Mouse (Mus musculus): ENCODE results near the gene Zg16. TPM values are rescaled to one million over a fixed set of nuclear protein-coding genes. Genes with fewer than 3 reads are reported as not detected.

The Zg16 gene
- polyA plus RNA-seq, 1 experiment from 2014 or later: not detected

- no peak overlapping the region for H3K27ac ChIP-seq
- 75% methylated on average over 11 of the region's 11 CpGs for WGBS
- ATAC-seq (replicated peaks; ENCODE audit: low FRiP score): no peak
These were observed 27.8 kb upstream of the Zg16 start for GRCm38 (mm10) chr7:127114920-127115319.

GRCm38 (mm10) chr7:127113614-127114259, 26.6 kb upstream of the Zg16 start:
- WGBS: 50% methylated on average over 11 of the region's 12 CpGs
- Histone ChIP-seq H3K36me3 (no peaks in the 10 kb centered on the region), H3K4me2 (0 out of 2 replicates have a peak overlapping the region, but pooled peaks have one; percentile 12), H3K4me1 (peaks cover 46% of the 10 kb centered on the region), H3K27ac (peak overlapping the region; percentile 82), H3K9ac (no peak overlapping the region), H3K4me3 (replicated peaks) (no peak overlapping the region), H3K27me3 (no peaks in the 10 kb centered on the region), H3K9me3 (replicated peaks) (no peaks in the 10 kb centered on the region)
- 0 out of 2 replicates have a peak, but pooled peaks have one; percentile 44 for ATAC-seq (replicated peaks; ENCODE audit: low FRiP score)

More at GRCm38 (mm10) chr7:127114920-127115319, 27.8 kb upstream of the Zg16 start:
- H3K36me3 ChIP-seq: no peaks in the 10 kb centered on the region
- H3K27me3 ChIP-seq: peaks cover 3% of the 10 kb centered on the region; the same call in 1 of the 2 replicates
- H3K9me3 ChIP-seq (replicated peaks): no peaks in the 10 kb centered on the region
- peaks cover 48% of the 10 kb centered on the region for H3K4me1 ChIP-seq
- H3K4me2 ChIP-seq: no peak overlapping the region
- no peak overlapping the region for H3K4me3 ChIP-seq (replicated peaks)
- no peak overlapping the region for H3K9ac ChIP-seq

GRCm38 (mm10) chr7:127112921-127113597, 25.9 kb upstream of the Zg16 start:
- no peak overlapping the region for H3K9ac ChIP-seq
- H3K27ac ChIP-seq: peak overlapping the region; percentile 82; the same call in 1 of the 2 replicates
- H3K9me3 ChIP-seq (replicated peaks): no peaks in the 10 kb centered on the region
- H3K36me3 ChIP-seq: no peaks in the 10 kb centered on the region
- H3K4me3 ChIP-seq (replicated peaks): no peak overlapping the region
- peaks cover 39% of the 10 kb centered on the region for H3K4me1 ChIP-seq
- no peaks in the 10 kb centered on the region for H3K27me3 ChIP-seq
- H3K4me2 ChIP-seq: no peak overlapping the region
- WGBS: 35% methylated on average over 9 of the region's 9 CpGs
- no peak for ATAC-seq (replicated peaks; ENCODE audit: low FRiP score)

- ATAC-seq (replicated peaks; ENCODE audit: low FRiP score): no peak
- 75% methylated on average over 12 of the region's 12 CpGs for WGBS
- no peaks in the 10 kb centered on the region for H3K36me3 ChIP-seq
These were observed 25.2 kb upstream of the Zg16 start for GRCm38 (mm10) chr7:127112251-127112841.

GRCm38 (mm10) chr7:127111461-127111860, 24.3 kb upstream of the Zg16 start:
- Histone ChIP-seq H3K27me3 (no peaks in the 10 kb centered on the region), H3K9me3 (replicated peaks) (no peaks in the 10 kb centered on the region), H3K27ac (no peak overlapping the region), H3K9ac (no peak overlapping the region), H3K4me1 (peaks cover 27% of the 10 kb centered on the region), H3K4me2 (no peak overlapping the region), H3K36me3 (no peaks in the 10 kb centered on the region), H3K4me3 (replicated peaks) (no peak overlapping the region)
- 46% methylated on average over 6 of the region's 6 CpGs for WGBS
- no peak for ATAC-seq (replicated peaks; ENCODE audit: low FRiP score)

More at GRCm38 (mm10) chr7:127112251-127112841, 25.2 kb upstream of the Zg16 start:
- Histone ChIP-seq H3K4me2 (no peak overlapping the region), H3K4me1 (peaks cover 33% of the 10 kb centered on the region), H3K9ac (no peak overlapping the region), H3K27ac (no peak overlapping the region), H3K9me3 (replicated peaks) (no peaks in the 10 kb centered on the region), H3K27me3 (no peaks in the 10 kb centered on the region), H3K4me3 (replicated peaks) (no peak overlapping the region)

- Histone ChIP-seq H3K27me3 (no peaks in the 10 kb centered on the region), H3K36me3 (no peaks in the 10 kb centered on the region), H3K9ac (no peak overlapping the region), H3K4me2 (no peak overlapping the region), H3K4me1 (peaks cover 20% of the 10 kb centered on the region), H3K9me3 (replicated peaks) (no peaks in the 10 kb centered on the region), H3K27ac (no peak overlapping the region), H3K4me3 (replicated peaks) (no peak overlapping the region)
- ATAC-seq (replicated peaks; ENCODE audit: low FRiP score): no peak
- WGBS: 46% methylated on average over 18 of the region's 18 CpGs
These were observed 23.3 kb upstream of the Zg16 start for GRCm38 (mm10) chr7:127110239-127111007.

GRCm38 (mm10) chr7:127105551-127105950, 18.4 kb upstream of the Zg16 start:
- WGBS: 75% methylated on average over 7 of the region's 7 CpGs
- no peaks in the 10 kb centered on the region for H3K36me3 ChIP-seq
- no peaks in the 10 kb centered on the region for H3K9me3 ChIP-seq (replicated peaks)
- H3K4me2 ChIP-seq: no peak overlapping the region
- H3K27me3 ChIP-seq: no peaks in the 10 kb centered on the region
- no peak overlapping the region for H3K4me3 ChIP-seq (replicated peaks)
- H3K9ac ChIP-seq: no peak overlapping the region
- H3K27ac ChIP-seq: no peak overlapping the region
- peaks cover 10% of the 10 kb centered on the region for H3K4me1 ChIP-seq
- ATAC-seq (replicated peaks; ENCODE audit: low FRiP score): no peak

- whole genome bisulfite sequencing: 12% methylated on average over 17 of the region's 17 CpGs
- H3K4me2 ChIP-seq: peak overlapping the region; percentile 60
These were observed 17.6 kb upstream of the Zg16 start for GRCm38 (mm10) chr7:127104560-127105332.

GRCm38 (mm10) chr7:127103960-127104359, 16.8 kb upstream of the Zg16 start:
- H3K4me2 ChIP-seq: no peak overlapping the region

More at GRCm38 (mm10) chr7:127104560-127105332, 17.6 kb upstream of the Zg16 start:
- peaks cover 10% of the 10 kb centered on the region for H3K4me1 ChIP-seq
- peak overlapping the region; percentile 11; the same call in 1 of the 2 replicates for H3K27ac ChIP-seq
- peak overlapping the region; percentile 39 for H3K4me3 ChIP-seq (replicated peaks)
- H3K27me3 ChIP-seq: no peaks in the 10 kb centered on the region
- H3K36me3 ChIP-seq: no peaks in the 10 kb centered on the region
- ATAC-seq (replicated peaks; ENCODE audit: low FRiP score): peak; percentile 84
- H3K9me3 ChIP-seq (replicated peaks): no peaks in the 10 kb centered on the region
- peak overlapping the region; percentile 24; the same call in 1 of the 2 replicates for H3K9ac ChIP-seq

GRCm38 (mm10) chr7:127102148-127102547, 15.0 kb upstream of the Zg16 start:
- no peak for ATAC-seq (replicated peaks; ENCODE audit: low FRiP score)

More at GRCm38 (mm10) chr7:127103960-127104359, 16.8 kb upstream of the Zg16 start:
- WGBS: 70% methylated on average over 6 of the region's 6 CpGs
- peaks cover 10% of the 10 kb centered on the region for H3K4me1 ChIP-seq
- no peaks in the 10 kb centered on the region for H3K9me3 ChIP-seq (replicated peaks)
- H3K27ac ChIP-seq: peak overlapping the region; percentile 11; the same call in 1 of the 2 replicates
- H3K36me3 ChIP-seq: no peaks in the 10 kb centered on the region
- 0 out of 2 replicates have a peak, but pooled peaks have one; percentile 27 for ATAC-seq (replicated peaks; ENCODE audit: low FRiP score)
- H3K9ac ChIP-seq: no peak overlapping the region
- no peak overlapping the region for H3K4me3 ChIP-seq (replicated peaks)
- no peaks in the 10 kb centered on the region for H3K27me3 ChIP-seq

GRCm38 (mm10) chr7:127101451-127102016, 14.4 kb upstream of the Zg16 start:
- Histone ChIP-seq H3K36me3 (no peaks in the 10 kb centered on the region), H3K27me3 (no peaks in the 10 kb centered on the region), H3K4me1 (peaks cover 10% of the 10 kb centered on the region), H3K9ac (no peak overlapping the region), H3K4me3 (replicated peaks) (no peak overlapping the region), H3K4me2 (no peak overlapping the region), H3K9me3 (replicated peaks) (no peaks in the 10 kb centered on the region), H3K27ac (no peak overlapping the region)
- 52% methylated on average over 2 of the region's 2 CpGs for WGBS
- ATAC-seq (replicated peaks; ENCODE audit: low FRiP score): no peak

More at GRCm38 (mm10) chr7:127102148-127102547, 15.0 kb upstream of the Zg16 start:
- no peaks in the 10 kb centered on the region for H3K27me3 ChIP-seq
- H3K9me3 ChIP-seq (replicated peaks): no peaks in the 10 kb centered on the region
- H3K9ac ChIP-seq: no peak overlapping the region
- peaks cover 10% of the 10 kb centered on the region for H3K4me1 ChIP-seq
- H3K4me2 ChIP-seq: no peak overlapping the region
- no peak overlapping the region for H3K4me3 ChIP-seq (replicated peaks)
- no peaks in the 10 kb centered on the region for H3K36me3 ChIP-seq
- no peak overlapping the region for H3K27ac ChIP-seq
- WGBS: 84% methylated on average over 6 of the region's 6 CpGs
